Mouse (Mus musculus): Measurements from ENCODE around the gene Skap2. TPM values are rescaled to one million over a fixed set of nuclear protein-coding genes. Genes with fewer than 3 reads are reported as not detected.

Gene Skap2
- 100 to 1,000 TPM; 231 to 577 (median 485) TPM for total RNA-seq (2018; cell fraction: chromatin; rRNA removed)
- 100 to 1,000 TPM; 133 to 221 (median 165) TPM for total RNA-seq (2018; cell fraction: cytosol; rRNA removed)
- 100 to 1,000 TPM; 205 to 459 (median 294) TPM for total RNA-seq (2018; cell fraction: nucleus; rRNA removed)
- polyA plus RNA-seq (2018): 179 to 449 TPM (median 180 TPM) in 3 replicates

DNA sequence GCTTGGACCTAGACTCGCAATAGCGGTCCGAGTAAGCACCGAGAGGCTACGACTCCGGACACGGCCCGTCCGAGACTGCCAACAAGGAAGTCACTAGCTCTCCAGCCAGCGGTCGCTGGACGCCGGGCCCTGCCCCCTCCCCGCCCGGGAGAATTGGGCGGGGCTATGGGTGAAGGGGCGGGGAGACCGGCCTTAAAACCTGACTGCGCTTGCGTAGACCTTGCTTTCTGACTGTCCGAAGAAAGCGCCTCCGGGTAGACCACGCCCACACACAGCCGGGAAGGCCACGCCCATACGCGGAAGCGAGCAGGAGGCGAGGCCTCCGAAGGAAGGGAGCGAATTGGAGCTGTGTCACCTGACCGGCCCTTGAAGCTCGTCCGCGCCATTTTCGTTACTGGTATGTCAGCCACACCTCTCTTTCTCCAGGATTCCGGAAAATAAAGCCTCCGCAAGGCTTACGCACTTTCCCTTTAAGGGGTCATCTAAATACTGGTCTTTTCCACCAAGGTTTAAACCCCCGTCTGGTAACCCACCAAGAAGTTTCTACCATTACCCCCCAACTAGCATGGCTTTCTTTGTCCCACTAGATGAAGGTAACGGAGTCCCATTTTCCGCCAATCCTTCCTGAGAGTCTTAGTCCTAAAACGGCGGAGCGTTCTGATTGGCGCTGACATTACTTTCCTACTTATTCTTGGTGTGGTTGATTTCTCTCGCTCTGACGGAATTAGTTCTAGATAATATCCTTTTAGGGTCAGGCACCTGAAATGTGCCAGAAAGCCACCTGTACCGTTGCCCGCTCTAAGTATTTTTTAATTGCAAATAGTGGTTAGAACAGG, at the start of gene Skap2:
Skap2 (minus strand) TSS at position 141 of the 836 bp plus-strand sequence.
- Histone ChIP-seq H3K79me2 (ENCODE audit: inconsistent target) (peaks cover 41% of the 10 kb centered on the region), H3K36me3 (ENCODE audit: inconsistent target) (no peaks in the 10 kb centered on the region), H3K27ac (peak within 1 kb of the TSS; percentile 99), H3K4me3 (ENCODE audit: inconsistent target) (peak within 1 kb of the TSS; percentile 87)
- WGBS (ENCODE audit: missing documents): 1% methylated on average over 51 of the region's 51 CpGs

DNA sequence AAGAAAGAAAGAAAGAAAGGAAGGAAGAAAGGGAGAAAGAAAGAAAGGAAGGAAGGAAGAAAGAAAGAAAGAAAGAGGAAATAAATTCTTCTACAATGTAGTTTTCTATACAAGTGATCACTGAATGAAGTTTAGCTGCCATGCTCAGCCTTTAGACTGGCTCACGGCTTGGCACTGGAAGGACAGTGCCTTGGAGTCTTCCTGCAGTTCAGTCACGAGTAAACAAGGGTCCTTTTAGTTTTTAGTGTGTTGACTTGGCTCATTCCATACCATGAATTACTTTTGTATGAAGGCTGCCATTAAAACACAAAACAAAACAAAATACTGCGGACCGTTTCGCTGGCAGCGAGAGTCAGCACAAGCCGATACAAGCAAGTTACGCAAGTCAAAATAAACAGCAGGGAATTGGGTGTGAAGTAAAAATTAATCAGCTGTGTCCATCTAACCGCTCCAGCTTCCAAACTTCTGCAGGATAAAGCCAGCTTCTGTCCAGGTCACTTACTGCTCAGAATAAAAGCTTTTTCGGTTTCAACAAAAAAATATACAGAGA, 46.6 kb upstream of the Skap2 start:
- 96% methylated on average over 10 of the region's 10 CpGs for WGBS (ENCODE audit: missing documents)
- H3K36me3 ChIP-seq (ENCODE audit: inconsistent target): no peaks in the 10 kb centered on the region
- no peak overlapping the region for H3K27ac ChIP-seq
- H3K79me2 ChIP-seq (ENCODE audit: inconsistent target): no peaks in the 10 kb centered on the region
- no peak overlapping the region for H3K4me3 ChIP-seq (ENCODE audit: inconsistent target)

DNA sequence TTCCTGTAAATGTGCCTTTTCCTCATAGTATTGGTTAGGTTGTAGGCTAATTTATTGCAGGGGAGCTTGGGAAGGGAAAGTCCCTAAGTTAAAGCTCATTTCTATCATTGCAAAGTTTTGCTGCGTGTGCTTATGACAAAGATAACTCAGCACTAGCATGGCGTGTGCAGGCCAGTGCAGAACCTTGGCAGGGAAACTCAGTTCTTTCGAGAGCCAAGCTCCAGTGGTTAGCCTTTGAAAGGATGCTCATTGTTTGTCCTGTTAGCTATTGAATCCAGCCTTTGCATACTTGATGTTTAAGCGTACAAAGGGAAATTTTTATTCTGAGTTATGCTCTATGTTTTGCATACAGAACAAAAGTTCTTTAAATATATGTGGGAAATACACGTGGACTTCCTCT, 45.8 kb upstream of the Skap2 start:
- WGBS (ENCODE audit: missing documents): 34% methylated on average over 5 of the region's 5 CpGs
- Histone ChIP-seq H3K36me3 (ENCODE audit: inconsistent target) (no peaks in the 10 kb centered on the region), H3K79me2 (ENCODE audit: inconsistent target) (no peaks in the 10 kb centered on the region)

DNA sequence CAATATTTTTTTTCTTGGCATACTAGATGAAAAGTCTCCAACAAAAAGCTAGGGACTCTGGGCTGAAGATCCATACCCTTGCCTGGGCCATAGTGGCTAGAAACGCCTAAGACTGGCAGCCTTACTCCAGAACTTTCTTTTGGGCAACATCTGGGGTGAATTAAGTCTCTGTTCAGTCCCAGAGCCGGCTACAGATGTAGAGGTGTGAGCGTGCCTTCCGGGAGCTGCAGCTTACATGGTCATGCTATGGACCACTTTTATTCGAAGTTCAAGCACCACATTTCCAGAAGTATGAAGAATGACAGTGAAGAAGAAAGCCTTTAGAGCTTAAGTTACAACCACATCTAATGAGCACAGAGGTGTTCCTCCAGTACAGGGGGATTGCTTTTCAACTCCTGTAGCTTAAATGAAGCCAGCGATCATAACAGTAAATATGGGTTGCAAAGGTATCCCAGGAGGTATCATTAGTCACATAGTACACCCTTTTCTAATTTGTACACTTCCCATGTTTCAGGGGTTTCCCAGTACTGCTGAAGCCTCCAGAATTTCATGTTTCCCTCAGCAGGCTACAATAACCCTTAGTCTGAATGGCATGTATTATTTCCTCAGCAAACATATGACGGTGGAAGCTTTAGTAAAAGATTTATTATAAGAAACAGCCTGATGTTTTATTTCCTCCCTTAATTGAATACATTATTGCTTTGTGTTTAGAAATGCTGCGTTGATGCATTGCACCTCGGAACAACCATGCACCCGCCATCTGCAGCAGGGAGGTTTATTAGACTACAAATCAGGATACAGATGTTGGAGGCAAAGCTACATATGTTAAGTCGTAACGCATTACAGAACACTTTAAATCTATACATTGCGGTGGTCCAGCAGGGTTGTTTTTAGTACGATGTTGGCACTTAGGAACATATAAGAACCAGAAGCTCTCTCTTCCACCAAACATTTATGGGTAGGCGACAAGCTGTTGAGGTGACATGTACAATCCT, 41.5 kb upstream of the Skap2 start:
- Histone ChIP-seq H3K36me3 (ENCODE audit: inconsistent target) (no peaks in the 10 kb centered on the region), H3K79me2 (ENCODE audit: inconsistent target) (no peaks in the 10 kb centered on the region), H3K27ac (no peak overlapping the region), H3K4me3 (ENCODE audit: inconsistent target) (no peak overlapping the region)
- 92% methylated on average over 15 of the region's 15 CpGs for WGBS (ENCODE audit: missing documents)

More for the DNA sequence above, 45.8 kb upstream of the Skap2 start:
- Histone ChIP-seq H3K4me3 (ENCODE audit: inconsistent target) (no peak overlapping the region), H3K27ac (no peak overlapping the region)

DNA sequence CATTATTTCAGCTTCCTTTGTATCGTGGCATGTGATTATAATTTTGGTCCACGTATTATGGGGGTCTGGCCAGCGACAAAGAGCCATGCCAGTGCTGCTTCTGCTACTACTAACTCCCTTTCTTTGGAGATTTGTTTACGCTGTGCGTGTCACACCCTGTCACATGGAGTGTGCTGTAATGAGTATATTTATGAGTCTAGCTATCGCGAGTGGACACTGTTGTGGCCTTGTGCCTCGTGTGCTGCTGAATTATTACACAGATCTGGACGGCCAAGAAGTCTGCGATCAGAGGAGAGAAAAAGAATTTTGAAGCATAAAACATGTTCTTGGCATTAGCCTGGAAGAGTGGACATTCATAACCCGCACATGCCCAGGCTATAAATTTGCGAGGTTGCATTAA, 37.7 kb upstream of the Skap2 start:
- no peaks in the 10 kb centered on the region for H3K79me2 ChIP-seq (ENCODE audit: inconsistent target)
- WGBS (ENCODE audit: missing documents): 94% methylated on average over 12 of the region's 12 CpGs
- H3K27ac ChIP-seq: no peak overlapping the region
- H3K36me3 ChIP-seq (ENCODE audit: inconsistent target): no peaks in the 10 kb centered on the region
- no peak overlapping the region for H3K4me3 ChIP-seq (ENCODE audit: inconsistent target)

DNA sequence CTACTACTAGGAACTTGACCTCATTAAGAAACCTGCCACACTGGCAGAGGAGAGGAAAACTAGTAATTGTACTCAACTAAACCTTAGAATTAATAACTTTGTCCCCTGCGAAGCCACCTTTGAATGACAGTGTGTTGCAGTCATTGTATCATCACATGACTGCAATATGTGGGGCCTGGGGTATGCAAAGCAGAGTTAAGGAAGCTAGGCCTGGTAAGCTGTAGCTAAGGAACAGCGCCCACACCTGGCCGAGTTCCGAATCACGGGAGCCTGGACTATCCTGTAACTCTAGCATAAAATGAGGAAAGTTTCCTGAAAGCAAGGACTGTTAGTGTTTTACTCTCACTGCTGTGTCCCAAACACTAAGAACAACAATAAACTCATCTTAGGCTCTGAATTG, 33.2 kb upstream of the Skap2 start:
- H3K27ac ChIP-seq: no peak overlapping the region
- H3K79me2 ChIP-seq (ENCODE audit: inconsistent target): no peaks in the 10 kb centered on the region
- 80% methylated on average over 5 of the region's 5 CpGs for WGBS (ENCODE audit: missing documents)
- H3K36me3 ChIP-seq (ENCODE audit: inconsistent target): no peaks in the 10 kb centered on the region
- H3K4me3 ChIP-seq (ENCODE audit: inconsistent target): no peak overlapping the region

DNA sequence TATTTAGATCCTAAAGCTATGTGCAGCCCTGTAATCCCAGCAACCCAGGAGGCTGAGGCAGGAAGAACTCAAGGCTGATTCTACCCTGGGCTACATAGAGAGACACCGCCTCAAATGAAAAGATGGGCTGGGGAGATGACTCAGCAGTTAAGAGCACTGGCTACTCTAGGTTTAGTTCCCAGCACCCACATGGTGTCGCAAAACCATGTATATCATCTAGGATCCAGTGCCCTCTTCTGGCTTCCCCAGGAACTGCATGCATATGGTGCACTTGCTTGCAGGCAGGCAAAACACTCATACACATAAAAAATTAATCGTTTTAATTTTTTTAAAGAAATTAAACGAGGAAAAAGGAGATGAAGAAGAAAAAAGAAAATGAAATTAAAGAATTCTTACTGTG, 23.7 kb upstream of the Skap2 start:
- H3K79me2 ChIP-seq (ENCODE audit: inconsistent target): no peaks in the 10 kb centered on the region
- no peaks in the 10 kb centered on the region for H3K36me3 ChIP-seq (ENCODE audit: inconsistent target)
- no peak overlapping the region for H3K4me3 ChIP-seq (ENCODE audit: inconsistent target)
- H3K27ac ChIP-seq: no peak overlapping the region
- 89% methylated on average over 4 of the region's 4 CpGs for WGBS (ENCODE audit: missing documents)

DNA sequence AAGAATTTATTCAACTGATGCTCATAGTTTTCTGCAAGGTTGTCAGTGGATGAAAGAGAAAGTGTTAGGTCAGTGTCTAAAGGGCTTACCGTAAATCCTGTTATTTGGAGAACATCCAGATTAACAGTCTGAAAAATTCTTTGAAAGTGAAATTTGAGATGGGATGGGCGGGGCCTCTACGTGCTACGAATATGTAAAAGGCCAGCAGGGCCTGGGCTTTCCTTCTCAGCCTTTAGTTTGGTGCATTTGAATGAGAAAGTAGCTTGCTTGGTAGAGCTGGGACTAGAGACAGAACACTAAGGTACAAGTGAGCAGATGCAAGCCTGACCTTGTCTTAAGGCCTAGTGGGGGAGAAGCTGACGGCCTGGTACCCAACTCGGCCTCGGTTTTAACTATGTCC, 18.8 kb upstream of the Skap2 start:
- WGBS (ENCODE audit: missing documents): 86% methylated on average over 7 of the region's 7 CpGs
- no peak overlapping the region for H3K27ac ChIP-seq
- H3K36me3 ChIP-seq (ENCODE audit: inconsistent target): no peaks in the 10 kb centered on the region
- H3K4me3 ChIP-seq (ENCODE audit: inconsistent target): no peak overlapping the region
- H3K79me2 ChIP-seq (ENCODE audit: inconsistent target): no peaks in the 10 kb centered on the region

DNA sequence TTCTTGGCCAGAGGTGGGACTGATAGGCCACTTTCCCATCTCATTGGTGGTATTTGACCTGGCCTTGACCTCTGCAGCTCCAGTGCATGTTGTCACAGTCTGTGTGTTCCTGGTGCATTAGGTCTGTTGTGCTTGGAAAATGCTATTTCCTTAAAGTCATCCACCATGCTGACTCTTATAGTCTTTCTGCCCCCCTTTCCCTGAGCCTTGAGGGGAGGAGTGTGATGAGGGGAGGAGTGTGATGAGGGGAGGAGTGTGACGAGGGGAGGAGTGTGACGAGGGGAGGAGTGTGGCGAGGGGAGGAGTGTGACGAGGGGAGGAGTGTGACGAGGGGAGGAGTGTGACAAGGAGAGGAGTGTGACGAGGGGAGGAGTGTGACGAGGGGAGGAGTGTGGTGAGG, 15.8 kb upstream of the Skap2 start:
- WGBS (ENCODE audit: missing documents): 85% methylated on average over 4 of the region's 7 CpGs
- Histone ChIP-seq H3K27ac (no peak overlapping the region), H3K79me2 (ENCODE audit: inconsistent target) (no peaks in the 10 kb centered on the region), H3K36me3 (ENCODE audit: inconsistent target) (no peaks in the 10 kb centered on the region), H3K4me3 (ENCODE audit: inconsistent target) (no peak overlapping the region)

DNA sequence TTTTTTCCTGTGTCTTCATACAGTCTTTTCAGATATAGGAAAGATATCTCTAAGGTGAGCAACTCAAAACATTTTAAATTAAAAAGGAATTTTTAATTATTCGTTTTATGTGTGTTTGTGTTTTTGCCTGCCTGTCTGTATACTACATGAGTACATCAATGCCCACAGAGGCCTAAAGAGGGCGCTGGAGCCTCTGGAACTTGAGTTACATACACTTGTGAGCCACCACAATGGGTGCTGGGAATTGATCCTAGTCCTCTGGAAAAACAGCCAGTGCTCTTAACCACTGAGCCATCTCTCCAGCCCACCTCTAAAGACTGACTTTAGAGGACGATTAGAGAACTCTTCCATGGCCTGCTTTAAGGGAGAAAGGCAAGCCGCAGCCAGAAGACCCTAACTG, 14.8 kb upstream of the Skap2 start:
- no peaks in the 10 kb centered on the region for H3K36me3 ChIP-seq (ENCODE audit: inconsistent target)
- H3K4me3 ChIP-seq (ENCODE audit: inconsistent target): no peak overlapping the region
- no peaks in the 10 kb centered on the region for H3K79me2 ChIP-seq (ENCODE audit: inconsistent target)
- no peak overlapping the region for H3K27ac ChIP-seq
- WGBS (ENCODE audit: missing documents): 94% methylated on average over 4 of the region's 4 CpGs

DNA sequence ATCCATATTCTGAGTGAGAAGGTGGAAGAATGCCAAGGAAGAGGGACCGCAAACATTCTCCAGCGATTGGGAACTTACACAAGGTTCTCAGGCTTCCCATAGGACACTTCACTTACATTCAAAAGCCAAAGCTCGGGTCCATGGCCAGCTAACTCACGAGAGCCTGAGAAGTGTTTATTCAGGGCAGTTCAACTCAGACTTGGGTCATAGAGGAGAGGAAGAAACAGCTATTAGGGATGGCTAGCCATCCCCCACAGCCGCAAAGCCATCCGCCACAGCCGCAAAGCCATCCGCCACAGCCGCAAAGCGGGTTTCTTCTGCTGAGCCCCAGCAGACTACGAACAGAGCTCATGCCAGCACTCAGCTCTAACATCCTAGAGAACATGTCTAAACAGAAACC, 13.9 kb upstream of the Skap2 start:
- Histone ChIP-seq H3K79me2 (ENCODE audit: inconsistent target) (no peaks in the 10 kb centered on the region), H3K36me3 (ENCODE audit: inconsistent target) (no peaks in the 10 kb centered on the region), H3K4me3 (ENCODE audit: inconsistent target) (no peak overlapping the region), H3K27ac (no peak overlapping the region)
- 93% methylated on average over 10 of the region's 11 CpGs for WGBS (ENCODE audit: missing documents)

DNA sequence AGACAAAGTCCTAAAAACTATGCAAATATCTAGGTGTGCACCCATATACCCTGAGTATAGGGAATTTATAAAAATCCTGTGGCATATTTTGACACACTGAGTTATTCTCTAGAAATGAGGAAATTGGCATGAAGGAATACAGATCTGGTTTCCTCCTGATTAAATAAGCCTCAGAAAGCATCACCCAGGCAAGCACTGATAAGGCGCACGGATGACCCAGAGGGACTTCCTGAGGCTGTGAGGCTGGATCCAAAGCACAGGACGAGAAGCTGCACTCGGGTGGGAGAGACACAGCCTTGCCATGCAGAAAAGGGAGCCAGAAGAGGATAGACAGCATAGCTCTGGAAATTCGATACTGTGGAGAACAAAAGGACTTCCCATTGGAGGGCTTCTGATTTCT, 12.4 kb upstream of the Skap2 start:
- Histone ChIP-seq H3K79me2 (ENCODE audit: inconsistent target) (no peaks in the 10 kb centered on the region), H3K4me3 (ENCODE audit: inconsistent target) (no peak overlapping the region), H3K27ac (no peak overlapping the region), H3K36me3 (ENCODE audit: inconsistent target) (no peaks in the 10 kb centered on the region)
- WGBS (ENCODE audit: missing documents): 57% methylated on average over 5 of the region's 5 CpGs

DNA sequence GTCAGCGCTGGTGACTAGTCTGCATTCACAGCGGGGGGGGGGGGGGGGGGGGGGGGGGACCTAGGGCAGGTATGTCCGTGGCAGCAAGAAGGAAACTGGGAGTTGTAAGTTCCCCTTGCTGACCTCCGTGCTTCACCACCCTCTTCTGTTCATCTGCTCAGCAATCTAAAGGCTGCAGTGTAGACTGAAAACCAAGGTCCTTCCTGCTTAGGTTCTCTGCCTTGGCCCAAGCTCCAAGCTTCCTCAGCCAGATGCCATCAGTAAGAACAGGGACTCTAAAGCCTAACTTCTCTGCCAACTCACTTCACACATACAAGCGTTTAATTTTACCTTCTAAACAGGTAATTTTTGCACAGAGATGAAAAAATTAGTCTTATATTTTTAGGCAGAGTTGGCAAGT, 10.0 kb upstream of the Skap2 start:
- no peaks in the 10 kb centered on the region for H3K79me2 ChIP-seq (ENCODE audit: inconsistent target)
- no peaks in the 10 kb centered on the region for H3K36me3 ChIP-seq (ENCODE audit: inconsistent target)
- no peak overlapping the region for H3K27ac ChIP-seq
- 0% methylated on average over 2 of the region's 5 CpGs for WGBS (ENCODE audit: missing documents)
- no peak overlapping the region for H3K4me3 ChIP-seq (ENCODE audit: inconsistent target)

DNA sequence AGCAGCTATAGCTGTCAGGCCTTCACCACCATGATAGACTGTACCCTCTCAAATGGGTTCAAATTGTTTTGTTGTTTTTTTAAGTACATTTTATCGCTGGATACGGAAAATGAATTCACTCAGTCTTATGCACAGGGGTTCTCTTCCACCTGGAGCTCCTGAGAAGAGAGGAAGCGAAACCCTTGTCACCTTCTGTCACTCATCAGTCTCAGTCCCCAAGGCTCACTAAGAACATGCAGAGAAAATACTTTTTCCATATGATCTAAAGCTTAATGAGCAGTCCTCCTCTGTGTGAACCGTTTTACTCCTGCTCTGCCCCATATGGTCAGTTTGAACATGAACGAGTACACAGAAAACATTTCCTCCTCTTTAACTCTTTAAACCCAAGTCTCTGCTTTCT, 7.9 kb upstream of the Skap2 start:
- Histone ChIP-seq H3K27ac (no peak overlapping the region), H3K79me2 (ENCODE audit: inconsistent target) (no peaks in the 10 kb centered on the region), H3K4me3 (ENCODE audit: inconsistent target) (no peak overlapping the region), H3K36me3 (ENCODE audit: inconsistent target) (no peaks in the 10 kb centered on the region)
- 98% methylated on average over 5 of the region's 5 CpGs for WGBS (ENCODE audit: missing documents)
